Comparison of ENCODE assay signal across 9 mouse cellular contexts in genomic region chr13:48668976-48669534, GRCm38 (mm10). TPM values are rescaled to one million over a fixed set of nuclear protein-coding genes. Genes with fewer than 3 reads are reported as not detected.
DNase-seq lines count a peak whose midpoint lies in the region; ATAC-seq lines count a peak whose summit lies in the region.
"Had no signal": no experiment of that assay in that cellular context is flagged by ENCODE, and none has a peak within 500 bp of the region (broad histone marks: within the 10 kb centered on the region; RNA-seq: fewer than 3 reads in every experiment).

No protein-coding gene starts in this region.

- H3K4me1 ChIP-seq in kidney, embryonic 15.5 days = peaks cover 40% of the 10 kb centered on the region
- peaks cover 60% of the 10 kb centered on the region for H3K4me1 ChIP-seq in embryonic facial prominence, embryonic 10.5 days
- H3K4me1 ChIP-seq in hindbrain, embryonic 16.5 days (ENCODE audit: control insufficient read depth, insufficient read depth, low read depth, low read length) = peaks cover 18% of the 10 kb centered on the region

- no peaks in the 10 kb centered on the region for H3K9me3 ChIP-seq in kidney, embryonic 15.5 days (replicated peaks)
- no peaks in the 10 kb centered on the region for H3K9me3 ChIP-seq in embryonic facial prominence, embryonic 10.5 days
- H3K9me3 ChIP-seq in hindbrain, embryonic 16.5 days (ENCODE audit: control insufficient read depth, low read length) = no peaks in the 10 kb centered on the region

- no peak for ATAC-seq in kidney, embryonic 15.5 days (replicated peaks; ENCODE audit: low FRiP score)
- ATAC-seq in hindbrain, embryonic 16.5 days = peak; percentile 48; the same call in 1 of the 2 replicates
- ATAC-seq in granulocyte monocyte progenitor cell, adult 5-6 weeks (replicated peaks; ENCODE audit: poor library complexity, severe bottlenecking) = no peak
- ATAC-seq in activated CD4-positive, CD25-positive, alpha-beta regulatory T cell, adult 4 months = no peak

- H3K36me3 ChIP-seq in kidney, embryonic 15.5 days = no peaks in the 10 kb centered on the region
- no peaks in the 10 kb centered on the region for H3K36me3 ChIP-seq in embryonic facial prominence, embryonic 10.5 days (replicated peaks)
- no peaks in the 10 kb centered on the region for H3K36me3 ChIP-seq in hindbrain, embryonic 16.5 days (ENCODE audit: control insufficient read depth, insufficient read depth, low read length)

- peak overlapping the region; percentile 27 for H3K4me3 ChIP-seq in kidney, embryonic 15.5 days (replicated peaks)
- H3K4me3 ChIP-seq in embryonic facial prominence, embryonic 10.5 days = peak overlapping the region; percentile 50
- peak overlapping the region; percentile 24 for H3K4me3 ChIP-seq in hindbrain, embryonic 16.5 days (ENCODE audit: low read length)

- no peak overlapping the region for H3K27ac ChIP-seq in kidney, embryonic 15.5 days
- H3K27ac ChIP-seq in embryonic facial prominence, embryonic 10.5 days (replicated peaks) = peak overlapping the region; percentile 71
- no peak overlapping the region for H3K27ac ChIP-seq in hindbrain, embryonic 16.5 days (ENCODE audit: low read depth, low read length)

- no peak overlapping the region for H3K9ac ChIP-seq in kidney, embryonic 15.5 days
- H3K9ac ChIP-seq in hindbrain, embryonic 16.5 days (ENCODE audit: low read depth, low read length) = no peak overlapping the region

- peak overlapping the region; percentile 48 for H3K4me2 ChIP-seq in kidney, embryonic 15.5 days
- H3K4me2 ChIP-seq in hindbrain, embryonic 16.5 days (ENCODE audit: low read length) = peak overlapping the region; percentile 37

- DNase-seq in kidney, postnatal 14 days = no peak
- DNase-seq in embryonic facial prominence, embryonic 10.5 days (ENCODE audit: low spot score) = peak; percentile 68
- peak; percentile 66 for DNase-seq in neural tube, embryonic 10.5 days (ENCODE audit: extremely low spot score, low spot score)
- no peak for DNase-seq in Muller cell, postnatal 12 days (ENCODE audit: inconsistent ontology term)

- under 1% methylated on average over 34 of the region's 34 CpGs for WGBS in kidney, embryonic 15.5 days
- under 1% methylated on average over 34 of the region's 34 CpGs for WGBS in embryonic facial prominence, embryonic 10.5 days
- under 1% methylated on average over 34 of the region's 34 CpGs for WGBS in hindbrain, embryonic 16.5 days

- H3K27me3 ChIP-seq in kidney, embryonic 15.5 days = peaks cover 96% of the 10 kb centered on the region
- peaks cover 100% of the 10 kb centered on the region for H3K27me3 ChIP-seq in embryonic facial prominence, embryonic 10.5 days (replicated peaks; ENCODE audit: low read depth, poor library complexity, severe bottlenecking)
- peaks cover 46% of the 10 kb centered on the region for H3K27me3 ChIP-seq in hindbrain, embryonic 16.5 days (replicated peaks; ENCODE audit: control insufficient read depth, insufficient read depth, low read length)

RNA-seq across cellular contexts. Expression of gene Barx1, which starts 6.3 kb away (rescaled TPM):
- polyA plus RNA-seq in kidney, embryonic 15.5 days (2015; fragmentation: Nextera tagmentation; extraction: Ambion mirVana) = 0.10 and 0.12 TPM in 2 replicates
- 43.5 and 57.9 TPM in 2 replicates for polyA plus RNA-seq in embryonic facial prominence, embryonic 10.5 days (2016; fragmentation: Nextera tagmentation; extraction: Ambion mirVana)
- 0.26 TPM in 1 of 2 replicates, not detected in the other for polyA plus RNA-seq in hindbrain, embryonic 16.5 days (2015; fragmentation: Nextera tagmentation; extraction: Ambion mirVana)
- not detected in 2 replicates for total RNA-seq in granulocyte monocyte progenitor cell, adult 5-6 weeks (2014; fragmentation: Nextera tagmentation)
- not detected in 2 replicates for total RNA-seq in granulocyte monocyte progenitor cell, adult 5-6 weeks (2017)
- polyA plus RNA-seq in activated CD4-positive, CD25-positive, alpha-beta regulatory T cell, adult 4 months (2017; shearing (Covaris generic)) = not detected
- polyA plus RNA-seq: frontal cortex, adult 2 months had no signal

RNA-seq across cellular contexts. Expression of gene Ptpdc1, which starts 43.6 kb away (rescaled TPM):
- polyA plus RNA-seq in kidney, embryonic 15.5 days (2015; fragmentation: Nextera tagmentation; extraction: Ambion mirVana) = 10.6 and 11.1 TPM in 2 replicates
- 7.7 and 10.5 TPM in 2 replicates for polyA plus RNA-seq in embryonic facial prominence, embryonic 10.5 days (2016; fragmentation: Nextera tagmentation; extraction: Ambion mirVana)
- polyA plus RNA-seq in hindbrain, embryonic 16.5 days (2015; fragmentation: Nextera tagmentation; extraction: Ambion mirVana) = 14.7 and 17.4 TPM in 2 replicates
- 3.2 TPM in 1 of 2 replicates, not detected in the other for total RNA-seq in granulocyte monocyte progenitor cell, adult 5-6 weeks (2014; fragmentation: Nextera tagmentation)
- total RNA-seq in granulocyte monocyte progenitor cell, adult 5-6 weeks (2017) = 0.82 and 1.1 TPM in 2 replicates
- under 1 TPM; 0.22 to 0.50 TPM for polyA plus RNA-seq in activated CD4-positive, CD25-positive, alpha-beta regulatory T cell, adult 4 months (2017; shearing (Covaris generic))

Comparison
In these comparisons a context has a peak if more than half of its experiments do, and no peak if none do; other contexts are left out.
1. DNase-seq: peak in embryonic facial prominence, embryonic 10.5 days (single experiment) and neural tube, embryonic 10.5 days (single experiment); none in kidney, postnatal 14 days (single experiment) and Muller cell, postnatal 12 days (single experiment).
2. RNA of gene Barx1, which starts 6.3 kb away (polyA plus RNA-seq): 43.5 to 57.9 TPM in embryonic facial prominence, embryonic 10.5 days; 0.10 to 0.12 TPM in kidney, embryonic 15.5 days, 0.26 TPM in hindbrain, embryonic 16.5 days and not detected in activated CD4-positive, CD25-positive, alpha-beta regulatory T cell, adult 4 months; every median in the first group is over 10 times any median in the second.
3. Peak in every context shown above with its lines, with median percentiles within 50 percentile points of each other: H3K4me3 ChIP-seq.